In genomic region chr16:10749824-10750223, GRCm38 (mm10) we compare ENCODE assay signal across 10 mouse cellular contexts. TPM values are rescaled to one million over a fixed set of nuclear protein-coding genes. Genes with fewer than 3 reads are reported as not detected.
DNase-seq lines count a peak whose midpoint lies in the region; ATAC-seq and TF ChIP-seq lines count a peak whose summit lies in the region.
"Had no signal": no experiment of that assay in that cellular context is flagged by ENCODE, and none has a peak within 500 bp of the region (broad histone marks: within the 10 kb centered on the region; RNA-seq: fewer than 3 reads in every experiment).

No protein-coding gene starts in this region.

- peak; percentile 57; the same call in 1 of the 2 replicates for ATAC-seq in kidney, embryonic 15.5 days (replicated peaks; ENCODE audit: low FRiP score)
- ATAC-seq in liver, embryonic 11.5 days (replicated peaks; ENCODE audit: low FRiP score) = no peak

- H3K4me1 ChIP-seq in kidney, embryonic 15.5 days = peaks cover 5% of the 10 kb centered on the region; the same call in 1 of the 2 replicates
- H3K4me1 ChIP-seq in liver, embryonic 11.5 days (replicated peaks; ENCODE audit: control insufficient read depth, insufficient read depth, low read length) = 0 out of 2 replicates have a peak, but pooled peaks cover 2% of the 10 kb centered on the region
- no peaks in the 10 kb centered on the region for H3K4me1 ChIP-seq in kidney, adult 2 months (ENCODE audit: control insufficient read depth, insufficient read depth, low read length)

- no peak for DNase-seq in kidney, adult 18-20 months
- DNase-seq in NIH3T3 (ENCODE audit: low read depth) = peak; percentile 64
- peak; percentile 83 for DNase-seq in cerebellum, adult 9-10 months
- peak; percentile 28 to 31 for DNase-seq in left cerebral cortex, postnatal 14 days (ENCODE audit: low spot score in 2 of 2)
- no peak for DNase-seq in liver, embryonic 11.5 days (ENCODE audit: low spot score)
- DNase-seq in urinary bladder, postnatal 25 days (ENCODE audit: low spot score) = no peak
- DNase-seq in kidney, adult 2 months = no peak

- H3K27ac ChIP-seq in kidney, embryonic 15.5 days = no peak overlapping the region
- no peak overlapping the region for H3K27ac ChIP-seq in liver, embryonic 11.5 days (ENCODE audit: low read depth, low read length)
- no peak overlapping the region for H3K27ac ChIP-seq in kidney, adult 2 months (ENCODE audit: insufficient read depth, low read depth, low read length)

- H3K4me2 ChIP-seq in kidney, embryonic 15.5 days = no peak overlapping the region
- no peak overlapping the region for H3K4me2 ChIP-seq in liver, embryonic 11.5 days

- no peaks in the 10 kb centered on the region for H3K36me3 ChIP-seq in kidney, embryonic 15.5 days
- no peaks in the 10 kb centered on the region for H3K36me3 ChIP-seq in liver, embryonic 11.5 days (ENCODE audit: control insufficient read depth, insufficient read depth, low read length)
- H3K36me3 ChIP-seq in kidney, adult 2 months (ENCODE audit: control insufficient read depth, insufficient read depth, low read length) = no peaks in the 10 kb centered on the region

- H3K4me3 ChIP-seq in kidney, embryonic 15.5 days (replicated peaks) = no peak overlapping the region
- H3K4me3 ChIP-seq in liver, embryonic 11.5 days (ENCODE audit: low read depth, low read length) = no peak overlapping the region
- H3K4me3 ChIP-seq in kidney, adult 2 months (ENCODE audit: insufficient read depth, low read depth, low read length) = no peak overlapping the region
- H3K4me3 ChIP-seq: myocyte had no signal

- 53% methylated on average over 7 of the region's 7 CpGs for WGBS in kidney, embryonic 15.5 days
- WGBS in liver, embryonic 11.5 days = 57% methylated on average over 7 of the region's 7 CpGs
- WGBS in kidney, adult 2 months = 55% methylated on average over 7 of the region's 7 CpGs

- H3K27me3 ChIP-seq in kidney, embryonic 15.5 days = no peaks in the 10 kb centered on the region
- H3K27me3 ChIP-seq in liver, embryonic 11.5 days (replicated peaks; ENCODE audit: control insufficient read depth, insufficient read depth, low read length) = no peaks in the 10 kb centered on the region
- no peaks in the 10 kb centered on the region for H3K27me3 ChIP-seq in kidney, adult 2 months (replicated peaks; ENCODE audit: control insufficient read depth, insufficient read depth, low read length)

- no peak overlapping the region for H3K9ac ChIP-seq in kidney, embryonic 15.5 days
- H3K9ac ChIP-seq in liver, embryonic 11.5 days (ENCODE audit: low read depth, low read length) = no peak overlapping the region

- no peak for TF ChIP-seq CTCF in kidney, adult 2 months (conservative IDR thresholded peaks at IDR 0.05; ENCODE audit: insufficient read depth, insufficient read length, low read depth, low read length)

- no peaks in the 10 kb centered on the region for H3K9me3 ChIP-seq in kidney, embryonic 15.5 days (replicated peaks)
- H3K9me3 ChIP-seq in liver, embryonic 11.5 days (ENCODE audit: control insufficient read depth, low read length) = no peaks in the 10 kb centered on the region

- TF ChIP-seq POLR2A in kidney, adult 2 months (IDR thresholded peaks at IDR 0.05; ENCODE audit: low read depth, low read length) = no peak

- intact Hi-C loops in left cerebral cortex, postnatal 14 days (cut with DNase I) = no loop called here

RNA-seq across cellular contexts. Expression of gene Socs1, which starts 35.5 kb away (rescaled TPM):
- 6.9 and 7.8 TPM in 2 replicates for polyA plus RNA-seq in kidney, embryonic 15.5 days (2015; fragmentation: Nextera tagmentation; extraction: Ambion mirVana)
- total RNA-seq in left cerebral cortex, postnatal 14 days (2021) = 1 to 10 TPM; 1.3 TPM
- polyA plus RNA-seq in liver, embryonic 11.5 days (2014; fragmentation: Nextera tagmentation; extraction: Ambion mirVana) = 3.2 and 3.5 TPM in 2 replicates
- 1.8 and 2.7 TPM in 2 replicates for polyA plus RNA-seq in kidney, adult 2 months (2012; rRNA removed)

RNA-seq across cellular contexts. Expression of gene Tnp2, which starts 38.6 kb away (rescaled TPM):
- polyA plus RNA-seq in kidney, embryonic 15.5 days (2015; fragmentation: Nextera tagmentation; extraction: Ambion mirVana) = not detected in 2 replicates
- not detected for total RNA-seq in left cerebral cortex, postnatal 14 days (2021)
- not detected in 2 replicates for polyA plus RNA-seq in liver, embryonic 11.5 days (2014; fragmentation: Nextera tagmentation; extraction: Ambion mirVana)
- polyA plus RNA-seq in kidney, adult 2 months (2012; rRNA removed) = 3.7 and 8.9 TPM in 2 replicates
- total RNA-seq: layer of hippocampus, postnatal 25 days had no signal

RNA-seq across cellular contexts. Expression of gene Prm3, which starts 40.9 kb away (rescaled TPM):
- not detected in 2 replicates for polyA plus RNA-seq in kidney, embryonic 15.5 days (2015; fragmentation: Nextera tagmentation; extraction: Ambion mirVana)
- not detected for total RNA-seq in left cerebral cortex, postnatal 14 days (2021)
- not detected in 2 replicates for polyA plus RNA-seq in liver, embryonic 11.5 days (2014; fragmentation: Nextera tagmentation; extraction: Ambion mirVana)
- not detected in 2 replicates for polyA plus RNA-seq in kidney, adult 2 months (2012; rRNA removed)
- total RNA-seq: layer of hippocampus, postnatal 25 days had no signal
- polyA plus RNA-seq: myocyte had no signal

RNA-seq across cellular contexts. Expression of gene Prm2, which starts 46.1 kb away (rescaled TPM):
- polyA plus RNA-seq in kidney, embryonic 15.5 days (2015; fragmentation: Nextera tagmentation; extraction: Ambion mirVana) = not detected in 2 replicates
- total RNA-seq in left cerebral cortex, postnatal 14 days (2021) = not detected
- not detected in 2 replicates for polyA plus RNA-seq in liver, embryonic 11.5 days (2014; fragmentation: Nextera tagmentation; extraction: Ambion mirVana)
- polyA plus RNA-seq in kidney, adult 2 months (2012; rRNA removed) = 1.8 and 5.4 TPM in 2 replicates
- total RNA-seq: layer of hippocampus, postnatal 25 days had no signal
- polyA plus RNA-seq: myocyte had no signal

RNA-seq across cellular contexts. Expression of gene Prm1, which starts 55.8 kb away (rescaled TPM):
- polyA plus RNA-seq in kidney, embryonic 15.5 days (2015; fragmentation: Nextera tagmentation; extraction: Ambion mirVana) = 0.51 TPM in 1 of 2 replicates, not detected in the other
- not detected for total RNA-seq in left cerebral cortex, postnatal 14 days (2021)
- polyA plus RNA-seq in liver, embryonic 11.5 days (2014; fragmentation: Nextera tagmentation; extraction: Ambion mirVana) = not detected in 2 replicates
- 1.8 and 4.0 TPM in 2 replicates for polyA plus RNA-seq in kidney, adult 2 months (2012; rRNA removed)
- total RNA-seq: layer of hippocampus, postnatal 25 days had no signal
- polyA plus RNA-seq: myocyte had no signal

Comparison
In these comparisons a context has a peak if more than half of its experiments do, and no peak if none do; other contexts are left out.
1. DNase-seq: peak in NIH3T3 (single experiment), cerebellum, adult 9-10 months (single experiment) and left cerebral cortex, postnatal 14 days (2 of 2); none in kidney, adult 18-20 months (single experiment), liver, embryonic 11.5 days (single experiment), urinary bladder, postnatal 25 days (single experiment) and kidney, adult 2 months (single experiment).